Mouse (Mus musculus) liver, postnatal 0 days (tissue): ENCODE data around the gene Ccdc155. TPM values are rescaled to one million over a fixed set of nuclear protein-coding genes. Genes with fewer than 3 reads are reported as not detected.

ENCODE experiments used
- ATAC-seq: fragments of 200-750 bp; cut with Nextera tagmentation; 2 replicates; pipeline ENCODE4 v1.8.0; 2017; ENCODE audit warnings: mild to moderate bottlenecking, moderate library complexity
- DNase-seq: peaks from one replicate; pipeline ENCODE4 v3.0.0-alpha.2; 2016
- H3K27ac ChIP-seq: fragments of 300-500 bp; sonication (generic); 2 replicates; pipeline ENCODE4 v1.5.1; 2014; ENCODE audit warnings: antibody characterized with exemption, moderate library complexity, mild to moderate bottlenecking, low read depth
- H3K27me3 ChIP-seq: fragments of 300-500 bp; sonication (generic); 2 replicates; pipeline ENCODE4 v1.6.1; 2014; ENCODE audit warnings: low read length, control low read depth, mixed read lengths; ENCODE audit not compliant: insufficient read depth
- H3K36me3 ChIP-seq: fragments of 300-500 bp; sonication (generic); replicated peaks from 2 replicates; pipeline ENCODE4 v1.6.1; 2014; ENCODE audit warnings: mild to moderate bottlenecking, control low read depth, low read length, moderate library complexity, mixed read lengths; ENCODE audit not compliant: insufficient read depth
- H3K4me1 ChIP-seq: fragments of 300-500 bp; sonication (generic); 2 replicates; pipeline ENCODE4 v1.6.1; 2014; ENCODE audit warnings: antibody characterized with exemption, mild to moderate bottlenecking, control low read depth; ENCODE audit not compliant: insufficient read depth
- H3K4me2 ChIP-seq: fragments of 300-500 bp; sonication (generic); 2 replicates; pipeline ENCODE4 v1.6.1; 2014; ENCODE audit warnings: low read depth, mild to moderate bottlenecking, low read length, moderate library complexity, mixed read lengths
- H3K4me3 ChIP-seq: fragments of 300-500 bp; sonication (generic); 2 replicates; pipeline ENCODE4 v1.5.1; 2014; ENCODE audit warnings: low read depth, low read length
- H3K9ac ChIP-seq: fragments of 300-500 bp; sonication (generic); replicated peaks from 2 replicates; pipeline ENCODE4 v1.6.1; 2014; ENCODE audit warnings: mild to moderate bottlenecking, moderate library complexity
- H3K9me3 ChIP-seq: fragments of 300-500 bp; sonication (generic); 2 replicates; pipeline ENCODE4 v1.6.1; 2016; ENCODE audit warnings: mild to moderate bottlenecking, control low read depth, low read length, mixed read lengths
- CTCF ChIP-seq: sonication (generic); IDR thresholded peaks from 2 replicates; pipeline ENCODE4 v1.5.1; 2016; ENCODE audit warnings: antibody characterized with exemption, low read depth
- EP300 ChIP-seq: IDR thresholded peaks from 2 replicates; pipeline ENCODE4 v1.6.1; 2016; ENCODE audit warnings: antibody characterized with exemption, low read depth, mild to moderate bottlenecking
- WGBS: fragments of 180-500 bp; shearing (Covaris S2); extraction: QIAGEN DNeasy Blood & Tissue Kit; methylation state at CpG from one replicate; pipeline ENCODE4 v1.1.7; 2014; ENCODE audit not compliant: insufficient replicate concordance; 5-methylcytosine and 5-hydroxymethylcytosine counted together
- polyA plus RNA-seq: library from polyadenylated mRNA; unstranded; fragments of >200 nt; fragmentation: Nextera tagmentation; extraction: Ambion mirVana; gene quantifications from 2 replicates; pipeline ENCODE4 v1.2.1, GENCODE M21; 2015

Gene Ccdc155
- polyA plus RNA-seq, 1 experiment from 2014 or later, result not detected

- TF ChIP-seq EP300 (no peak), CTCF (0 out of 2 replicates have a peak, but pooled peaks have one; percentile 2)
- peaks cover 21% of the 10 kb centered on the region for H3K27me3 ChIP-seq
- ATAC-seq (no peak), DNase-seq (no peak)
- H3K4me2 ChIP-seq, result no peak overlapping the region
- no peak overlapping the region for H3K9ac ChIP-seq
- H3K4me1 ChIP-seq, result no peaks in the 10 kb centered on the region
- no peaks in the 10 kb centered on the region for H3K36me3 ChIP-seq
- no peak overlapping the region for H3K4me3 ChIP-seq
- WGBS, result 68% methylated on average over 5 of the region's 5 CpGs
- H3K27ac ChIP-seq, result no peak overlapping the region
- no peaks in the 10 kb centered on the region for H3K9me3 ChIP-seq
Measured at GRCm38 (mm10) chr7:45193406-45193805, 11.3 kb downstream of the Ccdc155 start.

- ATAC-seq (no peak), DNase-seq (no peak)
- no peak overlapping the region for H3K4me3 ChIP-seq
- TF ChIP-seq CTCF (no peak), EP300 (no peak)
- no peak overlapping the region for H3K4me2 ChIP-seq
- H3K36me3 ChIP-seq, result no peaks in the 10 kb centered on the region
- no peak overlapping the region for H3K27ac ChIP-seq
- 66% methylated on average over 7 of the region's 7 CpGs for WGBS
- H3K9me3 ChIP-seq, result no peaks in the 10 kb centered on the region
- H3K27me3 ChIP-seq, result peaks cover 25% of the 10 kb centered on the region
- H3K4me1 ChIP-seq, result no peaks in the 10 kb centered on the region
- H3K9ac ChIP-seq, result no peak overlapping the region
Measured at GRCm38 (mm10) chr7:45192585-45193310, 11.9 kb downstream of the Ccdc155 start.

GRCm38 (mm10) chr7:45191803-45192363, 12.8 kb downstream of the Ccdc155 start:
- ATAC-seq, result no peak
- no peak for DNase-seq
- H3K27me3 ChIP-seq, result peaks cover 30% of the 10 kb centered on the region
- no peaks in the 10 kb centered on the region for H3K9me3 ChIP-seq
- no peaks in the 10 kb centered on the region for H3K36me3 ChIP-seq
- no peaks in the 10 kb centered on the region for H3K4me1 ChIP-seq
- no peak overlapping the region for H3K9ac ChIP-seq
- TF ChIP-seq CTCF, result no peak
- no peak for TF ChIP-seq EP300
- H3K27ac ChIP-seq, result no peak overlapping the region
- H3K4me3 ChIP-seq, result no peak overlapping the region
- WGBS, result 22% methylated on average over 8 of the region's 8 CpGs
- no peak overlapping the region for H3K4me2 ChIP-seq

- Histone ChIP-seq H3K36me3 (no peaks in the 10 kb centered on the region), H3K27me3 (peaks cover 38% of the 10 kb centered on the region), H3K4me2 (no peak overlapping the region), H3K4me3 (no peak overlapping the region), H3K9me3 (no peaks in the 10 kb centered on the region), H3K4me1 (no peaks in the 10 kb centered on the region), H3K27ac (no peak overlapping the region), H3K9ac (no peak overlapping the region)
- no peak for ATAC-seq
- WGBS, result 49% methylated on average over 2 of the region's 2 CpGs
- DNase-seq, result no peak
- TF ChIP-seq CTCF, result no peak
- TF ChIP-seq EP300, result no peak
Measured at GRCm38 (mm10) chr7:45191161-45191560, 13.5 kb downstream of the Ccdc155 start.

GRCm38 (mm10) chr7:45190186-45190585, 14.5 kb downstream of the Ccdc155 start:
- Histone ChIP-seq H3K27ac (no peak overlapping the region), H3K4me3 (no peak overlapping the region), H3K9ac (no peak overlapping the region), H3K4me2 (no peak overlapping the region), H3K9me3 (no peaks in the 10 kb centered on the region), H3K4me1 (no peaks in the 10 kb centered on the region), H3K36me3 (no peaks in the 10 kb centered on the region), H3K27me3 (peaks cover 45% of the 10 kb centered on the region)
- DNase-seq (no peak), ATAC-seq (no peak)
- 73% methylated on average over 6 of the region's 6 CpGs for WGBS
- TF ChIP-seq EP300 (no peak), CTCF (no peak)

GRCm38 (mm10) chr7:45189600-45189999, 15.1 kb downstream of the Ccdc155 start:
- Histone ChIP-seq H3K27ac (no peak overlapping the region), H3K9ac (no peak overlapping the region), H3K4me2 (no peak overlapping the region), H3K36me3 (no peaks in the 10 kb centered on the region), H3K4me1 (no peaks in the 10 kb centered on the region), H3K9me3 (no peaks in the 10 kb centered on the region), H3K4me3 (no peak overlapping the region), H3K27me3 (peaks cover 51% of the 10 kb centered on the region)
- DNase-seq, result no peak
- no peak for TF ChIP-seq CTCF
- WGBS, result 51% methylated on average over 16 of the region's 16 CpGs
- ATAC-seq, result no peak
